Mouse (Mus musculus): ENCODE measurements around the gene Helz2. TPM values are rescaled to one million over a fixed set of nuclear protein-coding genes. Genes with fewer than 3 reads are reported as not detected.

Helz2 gene
- polyA plus RNA-seq (2014; fragmentation: Illumina TruSeq; extraction: RNeasy Lipid Tissue Mini Kit (QIAGEN cat#74804); ENCODE audit: low read depth, low replicate concordance), result 11.0 TPM

GRCm38 (mm10) chr2:181241602-181242313, at the start of gene Helz2:
Helz2 (minus strand) TSS chr2:181242027.

GRCm38 (mm10) chr2:181287958-181288350, 46.1 kb upstream of the Helz2 start, which contains the start of gene Gmeb2:
Gmeb2 (minus strand) TSS chr2:181288035.

GRCm38 (mm10) chr2:181219538-181220216, 22.1 kb downstream of the Helz2 start, which contains the start of gene Fndc11:
Fndc11 (plus strand) TSS chr2:181220013.

GRCm38 (mm10) chr2:181213021-181213445, 28.8 kb downstream of the Helz2 start, which contains the start of gene Srms:
Srms (minus strand) TSS chr2:181213185.

GRCm38 (mm10) chr2:181202422-181202821, 39.4 kb downstream of the Helz2 start, which contains the start of gene Ptk6:
Ptk6 (minus strand) TSS chr2:181202789.

GRCm38 (mm10) chr2:181187121-181188000, 54.5 kb downstream of the Helz2 start, which contains the start of gene Ppdpf:
Ppdpf (plus strand) TSS chr2:181187247.

Other genes starting within 250 kb of the Helz2 start
- not detected for gene Chrna4, start 198.5 kb downstream of the Helz2 start, polyA plus RNA-seq (2014; fragmentation: Illumina TruSeq; extraction: RNeasy Lipid Tissue Mini Kit (QIAGEN cat#74804); ENCODE audit: low read depth, low replicate concordance)
- 0.08 TPM for gene Kcnq2, start 106.7 kb downstream of the Helz2 start, polyA plus RNA-seq (2014; fragmentation: Illumina TruSeq; extraction: RNeasy Lipid Tissue Mini Kit (QIAGEN cat#74804); ENCODE audit: low read depth, low replicate concordance)
- gene Eef1a2, start 85.0 kb downstream of the Helz2 start, polyA plus RNA-seq (2014; fragmentation: Illumina TruSeq; extraction: RNeasy Lipid Tissue Mini Kit (QIAGEN cat#74804); ENCODE audit: low read depth, low replicate concordance), result 1,071 TPM
- gene Ppdpf, start 54.8 kb downstream of the Helz2 start, polyA plus RNA-seq (2014; fragmentation: Illumina TruSeq; extraction: RNeasy Lipid Tissue Mini Kit (QIAGEN cat#74804); ENCODE audit: low read depth, low replicate concordance), result 60.6 TPM
- gene Ptk6, start 39.2 kb downstream of the Helz2 start, polyA plus RNA-seq (2014; fragmentation: Illumina TruSeq; extraction: RNeasy Lipid Tissue Mini Kit (QIAGEN cat#74804); ENCODE audit: low read depth, low replicate concordance), result not detected
- gene Srms, start 28.8 kb downstream of the Helz2 start, polyA plus RNA-seq (2014; fragmentation: Illumina TruSeq; extraction: RNeasy Lipid Tissue Mini Kit (QIAGEN cat#74804); ENCODE audit: low read depth, low replicate concordance), result 0.39 TPM
- gene Fndc11, start 22.0 kb downstream of the Helz2 start, polyA plus RNA-seq (2014; fragmentation: Illumina TruSeq; extraction: RNeasy Lipid Tissue Mini Kit (QIAGEN cat#74804); ENCODE audit: low read depth, low replicate concordance), result not detected
- 9.5 TPM for gene Gmeb2, start 46.0 kb upstream of the Helz2 start, polyA plus RNA-seq (2014; fragmentation: Illumina TruSeq; extraction: RNeasy Lipid Tissue Mini Kit (QIAGEN cat#74804); ENCODE audit: low read depth, low replicate concordance)
- 0.55 TPM for gene Stmn3, start 72.5 kb upstream of the Helz2 start, polyA plus RNA-seq (2014; fragmentation: Illumina TruSeq; extraction: RNeasy Lipid Tissue Mini Kit (QIAGEN cat#74804); ENCODE audit: low read depth, low replicate concordance)
- gene Rtel1, start 77.7 kb upstream of the Helz2 start, polyA plus RNA-seq (2014; fragmentation: Illumina TruSeq; extraction: RNeasy Lipid Tissue Mini Kit (QIAGEN cat#74804); ENCODE audit: low read depth, low replicate concordance), result 18.6 TPM
- gene Zgpat, start 122.9 kb upstream of the Helz2 start, polyA plus RNA-seq (2014; fragmentation: Illumina TruSeq; extraction: RNeasy Lipid Tissue Mini Kit (QIAGEN cat#74804); ENCODE audit: low read depth, low replicate concordance), result 30.1 TPM
- gene Arfrp1, start 123.4 kb upstream of the Helz2 start, polyA plus RNA-seq (2014; fragmentation: Illumina TruSeq; extraction: RNeasy Lipid Tissue Mini Kit (QIAGEN cat#74804); ENCODE audit: low read depth, low replicate concordance), result 76.5 TPM
- 17.5 TPM for gene Lime1, start 138.1 kb upstream of the Helz2 start, polyA plus RNA-seq (2014; fragmentation: Illumina TruSeq; extraction: RNeasy Lipid Tissue Mini Kit (QIAGEN cat#74804); ENCODE audit: low read depth, low replicate concordance)
- gene Zbtb46, start 217.4 kb upstream of the Helz2 start, polyA plus RNA-seq (2014; fragmentation: Illumina TruSeq; extraction: RNeasy Lipid Tissue Mini Kit (QIAGEN cat#74804); ENCODE audit: low read depth, low replicate concordance), result 9.7 TPM

All from heart, adult 10 weeks (tissue).